Mouse (Mus musculus) mammary gland, adult 2 months (tissue): ENCODE data around the gene Nutm1. TPM values are rescaled to one million over a fixed set of nuclear protein-coding genes. Genes with fewer than 3 reads are reported as not detected.

Source experiments
- polyA plus RNA-seq: library from polyadenylated mRNA; depleted of rRNA; stranded (reverse); fragments of >200 nt; gene quantifications from 2 replicates; pipeline ENCODE4 v1.2.3, GENCODE M21; 2012; ENCODE audit warnings: low replicate concordance; rRNA removed

Nutm1 gene
- not detected in 2 replicates for polyA plus RNA-seq

DNA sequence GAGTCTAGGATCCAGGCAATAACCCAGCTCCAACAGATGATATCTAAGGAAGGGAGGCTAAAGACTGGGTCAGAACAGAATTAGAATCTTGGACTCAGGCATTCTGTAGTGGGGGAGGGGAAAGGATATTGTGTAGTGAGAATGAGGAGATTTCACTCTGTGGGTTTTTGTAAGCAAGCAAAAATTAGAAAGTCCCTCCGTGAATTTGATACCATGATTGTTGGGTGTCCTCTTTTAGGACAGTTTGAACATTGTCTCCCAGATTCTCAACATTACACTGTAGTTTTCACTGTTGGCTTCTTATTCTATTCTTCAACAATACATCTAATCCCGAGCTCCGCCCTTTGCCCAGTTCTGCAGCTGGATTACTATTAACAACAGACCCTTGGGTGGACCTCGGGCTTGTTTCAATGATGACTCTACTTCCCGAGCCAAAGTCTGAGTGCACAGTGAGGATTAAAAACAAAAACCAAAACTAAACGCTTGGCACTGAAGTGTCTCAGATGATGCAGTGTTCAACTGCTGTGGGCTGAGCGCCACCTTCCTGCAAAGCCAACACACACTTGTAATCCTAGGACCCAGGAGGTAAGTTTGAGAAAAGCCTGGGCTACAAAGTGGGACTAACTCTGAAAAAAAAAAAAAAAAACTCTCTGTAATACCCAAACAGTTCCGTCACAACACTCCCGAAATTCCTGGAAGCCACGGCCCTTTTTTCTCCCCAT, at the start of gene Nutm1:
Gene Nutm1 (minus strand): TSS at position 51 of the 722 bp plus-strand sequence.

DNA sequence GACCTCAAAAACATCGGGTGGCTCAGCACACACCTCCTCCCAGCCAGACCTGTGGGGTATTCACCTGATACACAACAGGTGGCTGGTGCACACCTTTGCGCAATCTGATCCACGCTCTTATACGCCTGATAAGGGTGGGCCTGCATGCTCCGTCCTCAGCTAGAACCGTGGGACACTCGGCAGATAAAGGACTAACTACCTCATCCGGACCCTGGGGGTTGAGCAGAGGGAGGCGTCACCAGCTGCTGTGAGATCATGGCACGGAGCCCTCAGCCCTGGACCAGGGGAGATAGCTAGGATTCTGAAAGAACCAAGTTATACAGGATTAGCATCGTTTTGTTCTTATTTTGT, 7.1 kb upstream of the Nutm1 start, which contains the start of gene Gm21985:
Gene Gm21985 (plus strand): TSS at position 73 of the 351 bp plus-strand sequence.

DNA sequence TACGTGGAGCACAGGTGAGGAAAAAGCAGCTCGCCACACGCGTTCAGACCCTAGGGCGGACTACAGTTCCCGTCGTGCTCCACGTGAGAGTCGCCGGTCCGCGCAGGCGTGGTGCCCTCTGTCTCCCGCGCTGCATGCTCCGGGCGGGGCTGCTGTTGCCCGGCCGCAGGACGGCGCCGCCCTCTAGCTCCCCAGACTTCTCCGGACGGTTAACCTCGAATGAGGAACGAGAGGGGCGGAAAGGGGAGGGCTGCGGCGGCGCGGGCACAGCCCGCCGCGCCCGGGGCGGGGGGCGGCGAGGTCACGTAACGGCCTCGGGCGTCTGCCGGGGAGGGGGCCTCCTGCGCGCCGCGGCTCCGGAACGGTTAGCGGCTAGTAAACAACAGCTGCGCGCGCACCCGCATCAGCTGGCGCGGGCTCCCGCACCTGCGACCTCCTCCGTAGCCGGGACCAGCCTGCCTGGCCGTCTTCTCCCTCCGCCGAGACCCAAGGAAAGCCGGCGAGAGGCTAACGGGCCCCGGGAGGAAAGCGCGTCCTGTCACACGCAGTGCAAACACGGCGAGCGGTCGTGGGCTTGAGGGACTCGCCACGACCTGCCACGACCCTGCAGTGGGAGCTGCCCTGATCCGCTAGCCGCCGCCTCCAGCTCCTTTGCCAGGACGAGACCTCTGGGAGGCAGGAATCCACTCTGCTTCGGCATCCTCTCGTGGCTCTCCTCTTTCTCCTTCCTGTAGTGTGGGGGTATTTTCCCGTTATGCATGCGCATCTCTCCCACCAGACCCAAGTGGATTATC, 6.6 kb upstream of the Nutm1 start, which contains the start of gene Slc12a6:
Gene Slc12a6 (plus strand): TSS at position 378 of the 794 bp plus-strand sequence.

DNA sequence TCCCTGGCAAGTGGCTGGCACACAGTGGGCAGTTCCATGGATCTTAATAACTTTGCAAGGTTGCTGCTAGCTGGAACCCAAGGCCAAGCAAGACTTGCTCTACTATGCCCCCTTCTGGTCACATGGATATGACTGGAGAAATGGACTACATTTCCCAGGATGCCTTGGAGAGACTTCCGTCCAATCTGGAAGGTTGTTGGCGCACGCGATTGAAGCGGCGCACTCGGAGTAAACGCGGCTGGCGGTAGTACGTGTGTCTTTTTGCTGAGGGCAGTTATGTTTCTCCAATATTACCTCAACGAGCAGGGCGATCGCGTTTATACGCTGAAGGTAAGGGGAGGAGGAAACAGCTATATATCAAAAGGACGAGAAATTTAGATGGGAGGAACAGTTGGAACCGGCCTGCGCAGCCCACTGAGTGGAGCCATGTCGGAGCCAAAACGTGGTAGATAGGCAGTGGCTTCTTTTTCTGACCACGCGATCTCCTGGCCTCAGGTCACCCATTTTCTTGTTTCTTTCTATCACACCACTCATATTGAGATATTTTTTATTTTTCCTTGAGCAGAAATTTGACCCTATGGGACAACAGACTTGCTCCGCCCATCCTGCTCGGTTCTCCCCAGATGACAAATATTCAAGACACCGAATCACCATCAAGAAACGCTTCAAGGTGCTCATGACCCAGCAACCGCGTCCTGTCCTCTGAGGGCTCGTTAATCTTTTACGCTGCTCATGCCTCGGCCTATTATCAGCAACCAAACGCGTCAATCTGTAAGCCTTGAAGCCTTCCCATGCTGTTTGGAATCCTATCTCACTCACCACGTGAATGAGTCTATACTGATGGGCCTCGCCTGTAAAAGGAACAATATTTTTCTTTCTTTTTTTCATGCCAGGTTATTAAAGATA, 2.9 kb upstream of the Nutm1 start, which contains the start of gene Nop10:
Gene Nop10 (plus strand): TSS at position 179 of the 906 bp plus-strand sequence.

DNA sequence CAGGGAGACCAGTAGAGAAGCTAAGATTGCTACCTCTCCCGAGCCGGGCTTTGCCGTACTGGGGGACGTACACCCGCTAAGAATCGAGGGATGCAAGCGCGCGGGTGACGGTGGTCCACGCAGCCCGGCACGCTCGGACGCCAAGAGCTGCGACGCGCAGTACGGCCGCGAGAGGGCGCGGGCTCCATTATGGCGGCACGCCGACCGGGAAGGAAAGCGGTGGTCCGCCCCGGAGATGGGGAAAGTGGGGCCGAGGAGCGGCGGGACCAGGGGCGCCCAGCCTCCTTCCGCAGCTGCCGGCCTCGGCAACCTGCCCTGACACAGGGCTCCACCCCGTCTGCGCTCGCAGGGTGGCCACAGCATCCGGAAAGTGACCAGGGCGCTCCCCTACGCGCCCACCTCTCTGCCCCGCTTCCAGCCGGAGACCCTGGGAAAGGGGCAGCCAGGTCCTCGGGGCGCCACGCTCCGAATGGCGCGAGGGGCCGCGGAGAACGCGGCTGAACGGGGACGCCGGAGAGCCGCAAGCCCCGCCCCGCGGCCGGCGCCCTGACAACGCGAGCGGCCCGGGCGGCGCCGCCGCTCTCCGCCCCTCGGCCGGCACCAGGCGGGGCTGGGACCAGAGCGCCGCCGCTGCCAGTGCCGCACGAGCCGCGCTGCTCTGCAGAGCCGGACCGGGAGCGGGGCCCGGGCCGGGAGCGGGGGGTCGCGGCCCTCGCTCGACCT, 19.7 kb downstream of the Nutm1 start, which contains the start of gene Lpcat4:
Gene Lpcat4 (plus strand): TSS at position 257 of the 723 bp plus-strand sequence.

Other genes with a start within 250 kb of the Nutm1 start
- not detected in 2 replicates for gene Olfr1310, start 246.6 kb downstream of the Nutm1 start, polyA plus RNA-seq
- gene Olfr1311, start 234.9 kb downstream of the Nutm1 start, polyA plus RNA-seq, result not detected in 2 replicates
- not detected in 2 replicates for gene Olfr1312, start 209.1 kb downstream of the Nutm1 start, polyA plus RNA-seq
- gene Olfr1313, start 181.4 kb downstream of the Nutm1 start, polyA plus RNA-seq, result not detected in 2 replicates
- gene Olfr1314, start 162.5 kb downstream of the Nutm1 start, polyA plus RNA-seq, result not detected in 2 replicates
- not detected in 2 replicates for gene Olfr1315-ps1, start 143.9 kb downstream of the Nutm1 start, polyA plus RNA-seq
- not detected in 2 replicates for gene Olfr1316, start 124.3 kb downstream of the Nutm1 start, polyA plus RNA-seq
- not detected in 2 replicates for gene Olfr1317, start 119.0 kb downstream of the Nutm1 start, polyA plus RNA-seq
- not detected in 2 replicates for gene Olfr1318, start 105.1 kb downstream of the Nutm1 start, polyA plus RNA-seq
- 36.0 and 94.5 TPM in 2 replicates for gene Lpcat4, start 19.8 kb downstream of the Nutm1 start, polyA plus RNA-seq
- gene Nop10, start 2.6 kb upstream of the Nutm1 start, polyA plus RNA-seq, result 62.3 and 132 TPM in 2 replicates
- 35.2 and 45.7 TPM in 2 replicates for gene Slc12a6, start 6.5 kb upstream of the Nutm1 start, polyA plus RNA-seq
- not detected in 2 replicates for gene Gm21985, start 7.0 kb upstream of the Nutm1 start, polyA plus RNA-seq
- 67.8 and 129 TPM in 2 replicates for gene Emc4, start 108.7 kb upstream of the Nutm1 start, polyA plus RNA-seq
- gene Katnbl1, start 119.9 kb upstream of the Nutm1 start, polyA plus RNA-seq, result 0.86 and 2.4 TPM in 2 replicates
- gene Emc7, start 195.7 kb upstream of the Nutm1 start, polyA plus RNA-seq, result 4.1 and 7.3 TPM in 2 replicates
- not detected in 2 replicates for gene Chrm5, start 221.5 kb upstream of the Nutm1 start, polyA plus RNA-seq
- gene Aven, start 233.7 kb upstream of the Nutm1 start, polyA plus RNA-seq, result 1.6 and 8.7 TPM in 2 replicates